Mouse (Mus musculus) forebrain, embryonic 10.5 days (tissue): Measurements from ENCODE around the gene Dgcr2. TPM values are rescaled to one million over a fixed set of nuclear protein-coding genes. Genes with fewer than 3 reads are reported as not detected.

Experiments
- DNase-seq: peaks from one replicate; pipeline ENCODE4 v3.0.0-alpha.2; 2017; ENCODE audit warnings: low spot score; ENCODE audit errors: extremely low spot score
- H3K27ac ChIP-seq: fragments of 300-500 bp; sonication (generic); 2 replicates; pipeline ENCODE4 v1.5.1; 2016; ENCODE audit warnings: mild to moderate bottlenecking
- H3K27me3 ChIP-seq: fragments of 300-500 bp; sonication (generic); 2 replicates; pipeline ENCODE4 v1.6.1; 2016; ENCODE audit warnings: mild to moderate bottlenecking; ENCODE audit not compliant: poor library complexity, severe bottlenecking
- H3K36me3 ChIP-seq: fragments of 300-500 bp; sonication (generic); replicated peaks from 2 replicates; pipeline ENCODE4 v1.6.1; 2016; ENCODE audit warnings: mild to moderate bottlenecking, moderate library complexity
- H3K4me1 ChIP-seq: fragments of 300-500 bp; sonication (generic); 2 replicates; pipeline ENCODE4 v1.6.1; 2016
- H3K4me3 ChIP-seq: fragments of 300-500 bp; sonication (generic); 2 replicates; pipeline ENCODE4 v1.5.1; 2016; ENCODE audit warnings: mild to moderate bottlenecking, moderate library complexity
- H3K9me3 ChIP-seq: fragments of 300-500 bp; sonication (generic); 2 replicates; pipeline ENCODE4 v1.6.1; 2016; ENCODE audit warnings: mild to moderate bottlenecking, moderate library complexity
- WGBS: fragments of 180-500 bp; shearing (Covaris S2); methylation state at CpG from one replicate; pipeline ENCODE4 v1.1.7; 2016; 5-methylcytosine and 5-hydroxymethylcytosine counted together
- polyA plus RNA-seq: library from polyadenylated mRNA; unstranded; fragments of >200 nt; fragmentation: Nextera tagmentation; extraction: Ambion mirVana; gene quantifications from 2 replicates; pipeline ENCODE4 v1.2.1, GENCODE M21; 2016

The Dgcr2 gene
- polyA plus RNA-seq, 1 experiment from 2014 or later: 104 TPM

GRCm38 (mm10) chr16:17891567-17891959, 6.8 kb downstream of the Dgcr2 start, which contains the start of gene Gm20518:
Gm20518 (minus strand) TSS chr16:17891671.
- peak within 1 kb of the TSS; percentile 99 for H3K27ac ChIP-seq

GRCm38 (mm10) chr16:17890917-17891566, 7.3 kb downstream of the Dgcr2 start:
- WGBS: under 1% methylated on average over 44 of the region's 44 CpGs
- peak; percentile 48 for DNase-seq
- H3K4me3 ChIP-seq: peak overlapping the region; percentile 98

More at GRCm38 (mm10) chr16:17891567-17891959, 6.8 kb downstream of the Dgcr2 start, which contains the start of gene Gm20518:
- under 1% methylated on average over 38 of the region's 38 CpGs for WGBS
- Histone ChIP-seq H3K4me3 (peak within 1 kb of the TSS; percentile 98), H3K4me1 (peaks cover 27% of the 10 kb centered on the region), H3K36me3 (peaks cover 13% of the 10 kb centered on the region; the same call in 1 of the 2 replicates), H3K9me3 (no peaks in the 10 kb centered on the region), H3K27me3 (no peaks in the 10 kb centered on the region)
- DNase-seq: peak; percentile 100

GRCm38 (mm10) chr16:17890342-17890727, 8.0 kb downstream of the Dgcr2 start:
- H3K4me3 ChIP-seq: peak overlapping the region; percentile 98
- H3K36me3 ChIP-seq: peaks cover 24% of the 10 kb centered on the region
- peaks cover 27% of the 10 kb centered on the region for H3K4me1 ChIP-seq
- H3K27me3 ChIP-seq: no peaks in the 10 kb centered on the region
- WGBS: 65% methylated on average over 2 of the region's 2 CpGs
- H3K9me3 ChIP-seq: no peaks in the 10 kb centered on the region
- DNase-seq: no peak
- peak overlapping the region; percentile 99 for H3K27ac ChIP-seq

More at GRCm38 (mm10) chr16:17890917-17891566, 7.3 kb downstream of the Dgcr2 start:
- Histone ChIP-seq H3K27ac (peak overlapping the region; percentile 99), H3K9me3 (no peaks in the 10 kb centered on the region), H3K4me1 (peaks cover 27% of the 10 kb centered on the region), H3K36me3 (peaks cover 16% of the 10 kb centered on the region), H3K27me3 (no peaks in the 10 kb centered on the region)

GRCm38 (mm10) chr16:17889689-17890341, 8.5 kb downstream of the Dgcr2 start:
- H3K36me3 ChIP-seq: peaks cover 29% of the 10 kb centered on the region
- H3K4me1 ChIP-seq: peaks cover 27% of the 10 kb centered on the region
- H3K27ac ChIP-seq: peak overlapping the region; percentile 99; the same call in 1 of the 2 replicates
- no peak for DNase-seq
- no peaks in the 10 kb centered on the region for H3K27me3 ChIP-seq
- 92% methylated on average over 6 of the region's 6 CpGs for WGBS
- H3K4me3 ChIP-seq: peak overlapping the region; percentile 98
- no peaks in the 10 kb centered on the region for H3K9me3 ChIP-seq

- WGBS: 91% methylated on average over 6 of the region's 6 CpGs
- Histone ChIP-seq H3K36me3 (peaks cover 68% of the 10 kb centered on the region), H3K4me1 (no peaks in the 10 kb centered on the region), H3K4me3 (no peak overlapping the region), H3K27me3 (no peaks in the 10 kb centered on the region), H3K9me3 (no peaks in the 10 kb centered on the region; the same call in 1 of the 2 replicates), H3K27ac (no peak overlapping the region)
- no peak for DNase-seq
These were observed 14.2 kb downstream of the Dgcr2 start for GRCm38 (mm10) chr16:17884116-17884515.

GRCm38 (mm10) chr16:17882196-17882595, 16.2 kb downstream of the Dgcr2 start:
- no peak overlapping the region for H3K27ac ChIP-seq
- no peak for DNase-seq
- no peaks in the 10 kb centered on the region; the same call in 1 of the 2 replicates for H3K9me3 ChIP-seq
- no peaks in the 10 kb centered on the region for H3K4me1 ChIP-seq
- H3K4me3 ChIP-seq: no peak overlapping the region
- H3K27me3 ChIP-seq: no peaks in the 10 kb centered on the region
- H3K36me3 ChIP-seq: peaks cover 87% of the 10 kb centered on the region

- H3K4me1 ChIP-seq: no peaks in the 10 kb centered on the region
- no peaks in the 10 kb centered on the region; the same call in 1 of the 2 replicates for H3K9me3 ChIP-seq
- no peaks in the 10 kb centered on the region for H3K27me3 ChIP-seq
- H3K27ac ChIP-seq: no peak overlapping the region
- no peak overlapping the region for H3K4me3 ChIP-seq
- no peak for DNase-seq
- WGBS: 95% methylated on average over 4 of the region's 4 CpGs
- H3K36me3 ChIP-seq: peaks cover 74% of the 10 kb centered on the region
These were observed 18.8 kb downstream of the Dgcr2 start for GRCm38 (mm10) chr16:17879571-17879970.

GRCm38 (mm10) chr16:17876096-17876495, 22.3 kb downstream of the Dgcr2 start:
- Histone ChIP-seq H3K27me3 (no peaks in the 10 kb centered on the region), H3K9me3 (no peaks in the 10 kb centered on the region; the same call in 1 of the 2 replicates), H3K4me1 (no peaks in the 10 kb centered on the region), H3K27ac (no peak overlapping the region), H3K4me3 (no peak overlapping the region), H3K36me3 (peaks cover 71% of the 10 kb centered on the region)
- no peak for DNase-seq
- WGBS: 98% methylated on average over 1 of the region's 1 CpGs

GRCm38 (mm10) chr16:17875174-17875573, 23.2 kb downstream of the Dgcr2 start:
- H3K9me3 ChIP-seq: no peaks in the 10 kb centered on the region; the same call in 1 of the 2 replicates
- peaks cover 77% of the 10 kb centered on the region for H3K36me3 ChIP-seq
- H3K4me3 ChIP-seq: no peak overlapping the region
- H3K4me1 ChIP-seq: no peaks in the 10 kb centered on the region
- H3K27me3 ChIP-seq: no peaks in the 10 kb centered on the region
- no peak overlapping the region for H3K27ac ChIP-seq
- DNase-seq: no peak
- 91% methylated on average over 4 of the region's 4 CpGs for WGBS

- Histone ChIP-seq H3K4me3 (no peak overlapping the region), H3K36me3 (peaks cover 76% of the 10 kb centered on the region), H3K27me3 (no peaks in the 10 kb centered on the region), H3K27ac (no peak overlapping the region), H3K4me1 (no peaks in the 10 kb centered on the region), H3K9me3 (no peaks in the 10 kb centered on the region)
- 75% methylated on average over 4 of the region's 4 CpGs for WGBS
- no peak for DNase-seq
These were observed 25.4 kb downstream of the Dgcr2 start for GRCm38 (mm10) chr16:17872995-17873394.

GRCm38 (mm10) chr16:17871248-17871647, 27.1 kb downstream of the Dgcr2 start:
- Histone ChIP-seq H3K4me3 (no peak overlapping the region), H3K36me3 (peaks cover 75% of the 10 kb centered on the region), H3K27ac (no peak overlapping the region), H3K9me3 (no peaks in the 10 kb centered on the region), H3K27me3 (no peaks in the 10 kb centered on the region), H3K4me1 (no peaks in the 10 kb centered on the region)
- no peak for DNase-seq
- WGBS: 93% methylated on average over 5 of the region's 5 CpGs

- Histone ChIP-seq H3K4me1 (no peaks in the 10 kb centered on the region), H3K4me3 (no peak overlapping the region), H3K9me3 (no peaks in the 10 kb centered on the region), H3K27me3 (no peaks in the 10 kb centered on the region), H3K36me3 (peaks cover 84% of the 10 kb centered on the region), H3K27ac (no peak overlapping the region)
- 84% methylated on average over 6 of the region's 6 CpGs for WGBS
- DNase-seq: no peak
These were observed 32.6 kb downstream of the Dgcr2 start for GRCm38 (mm10) chr16:17865770-17866169.

- 91% methylated on average over 2 of the region's 2 CpGs for WGBS
- H3K27ac ChIP-seq: no peak overlapping the region
These were observed 33.1 kb downstream of the Dgcr2 start for GRCm38 (mm10) chr16:17865293-17865692.

More at GRCm38 (mm10) chr16:17865293-17865692, 33.1 kb downstream of the Dgcr2 start:
- Histone ChIP-seq H3K36me3 (peaks cover 84% of the 10 kb centered on the region), H3K4me1 (no peaks in the 10 kb centered on the region), H3K4me3 (no peak overlapping the region), H3K27me3 (no peaks in the 10 kb centered on the region), H3K9me3 (no peaks in the 10 kb centered on the region)
- DNase-seq: no peak
